ENCODE assay signal across 20 mouse cellular contexts in the genomic region with DNA sequence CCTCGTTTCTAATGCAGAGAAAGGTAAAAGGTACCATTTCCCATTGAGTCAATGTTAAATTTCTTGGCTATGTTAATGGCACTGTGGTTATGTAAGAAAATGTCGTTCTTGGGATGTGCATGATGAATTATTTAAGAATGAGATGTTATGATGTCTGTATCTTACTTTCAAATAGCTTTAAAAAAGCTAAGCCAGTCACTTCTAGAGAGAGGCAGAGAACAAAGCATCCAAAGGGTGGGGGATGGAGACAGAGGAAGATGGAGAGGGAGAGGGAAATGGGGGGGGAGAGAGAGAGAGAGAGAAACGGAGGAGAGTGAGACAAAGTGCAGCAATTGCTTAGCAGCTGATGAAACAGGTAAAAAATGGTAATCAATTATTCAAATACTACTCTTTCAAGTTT.
"Had no signal": no experiment of that assay in that cellular context is flagged by ENCODE, and none has a peak within 500 bp of the region (broad histone marks: within the 10 kb centered on the region; RNA-seq: fewer than 3 reads in every experiment).

No protein-coding gene starts in this region.

- H3K27ac ChIP-seq: kidney, embryonic 15.5 days; layer of hippocampus, adult 2 months; limb, embryonic 10.5 days; limb, embryonic 13.5 days; liver, embryonic 12.5 days; liver, embryonic 15.5 days; lung, embryonic 15.5 days; midbrain, embryonic 12.5 days had no signal

- H3K36me3 ChIP-seq: kidney, embryonic 15.5 days; limb, embryonic 10.5 days; limb, embryonic 13.5 days; liver, embryonic 12.5 days; liver, embryonic 15.5 days; lung, embryonic 15.5 days; midbrain, embryonic 12.5 days had no signal

- H3K4me2 ChIP-seq: kidney, embryonic 15.5 days; limb, embryonic 13.5 days; liver, embryonic 12.5 days; liver, embryonic 15.5 days; lung, embryonic 15.5 days; midbrain, embryonic 12.5 days had no signal

- H3K4me1 ChIP-seq: kidney, embryonic 15.5 days; limb, embryonic 10.5 days; limb, embryonic 13.5 days; liver, embryonic 12.5 days; liver, embryonic 15.5 days; lung, embryonic 15.5 days; megakaryocyte, embryonic 14.5 days; midbrain, embryonic 12.5 days had no signal

- H3K27me3 ChIP-seq: kidney, embryonic 15.5 days; limb, embryonic 13.5 days; liver, embryonic 12.5 days; liver, embryonic 15.5 days; lung, embryonic 15.5 days; megakaryocyte, embryonic 14.5 days; midbrain, embryonic 12.5 days had no signal

- DNase-seq: kidney, adult 11 months; kidney, adult 8-10 months; kidney, postnatal 10 days; kidney, postnatal 4 days; layer of hippocampus, adult 9-11 months; liver; lung, adult 18-20 months; lung, postnatal 10 days; lung, postnatal 36 days; thymus, adult 18-20 months; thymus, postnatal 36 days had no signal

- H3K9ac ChIP-seq: kidney, embryonic 15.5 days; limb, embryonic 13.5 days; liver, embryonic 12.5 days; liver, embryonic 15.5 days; lung, embryonic 15.5 days; midbrain, embryonic 12.5 days had no signal

- H3K4me3 ChIP-seq: kidney, embryonic 15.5 days; layer of hippocampus, adult 2 months; limb, embryonic 10.5 days; limb, embryonic 13.5 days; liver, embryonic 12.5 days; liver, embryonic 15.5 days; lung, embryonic 15.5 days; midbrain, embryonic 12.5 days had no signal

- ATAC-seq: liver, embryonic 12.5 days had no signal

- H3K9me3 ChIP-seq: kidney, embryonic 15.5 days; limb, embryonic 10.5 days; limb, embryonic 13.5 days; liver, embryonic 12.5 days; liver, embryonic 15.5 days; lung, embryonic 15.5 days; megakaryocyte, embryonic 14.5 days; midbrain, embryonic 12.5 days had no signal
